ENCODE assay signal across 8 mouse cellular contexts in genomic region chr15:88732405-88733020, GRCm38 (mm10). TPM values are rescaled to one million over a fixed set of nuclear protein-coding genes. Genes with fewer than 3 reads are reported as not detected.
DNase-seq lines count a peak whose midpoint lies in the region; ATAC-seq and TF ChIP-seq lines count a peak whose summit lies in the region.

No protein-coding gene starts in this region.

- TF ChIP-seq CTCF in intestine, postnatal 0 days (IDR thresholded peaks at IDR 0.05; ENCODE audit: low read depth), result no peak

- H3K4me1 ChIP-seq in lung, embryonic 15.5 days, result peaks cover 22% of the 10 kb centered on the region
- peaks cover 26% of the 10 kb centered on the region for H3K4me1 ChIP-seq in embryonic facial prominence, embryonic 13.5 days
- H3K4me1 ChIP-seq in intestine, postnatal 0 days (replicated peaks; ENCODE audit: control insufficient read depth, insufficient read depth, low read length), result peaks cover 8% of the 10 kb centered on the region
- peaks cover 28% of the 10 kb centered on the region for H3K4me1 ChIP-seq in neural tube, embryonic 12.5 days

- peak overlapping the region; percentile 97 for H3K4me3 ChIP-seq in lung, embryonic 15.5 days
- peak overlapping the region; percentile 100 for H3K4me3 ChIP-seq in embryonic facial prominence, embryonic 13.5 days
- H3K4me3 ChIP-seq in intestine, postnatal 0 days (ENCODE audit: low read depth, low read length), result peak overlapping the region; percentile 99
- H3K4me3 ChIP-seq in neural tube, embryonic 12.5 days, result peak overlapping the region; percentile 96

- H3K9me3 ChIP-seq in lung, embryonic 15.5 days, result no peaks in the 10 kb centered on the region
- H3K9me3 ChIP-seq in embryonic facial prominence, embryonic 13.5 days, result no peaks in the 10 kb centered on the region
- no peaks in the 10 kb centered on the region for H3K9me3 ChIP-seq in intestine, postnatal 0 days (ENCODE audit: control insufficient read depth)
- H3K9me3 ChIP-seq in neural tube, embryonic 12.5 days, result no peaks in the 10 kb centered on the region

- H3K27me3 ChIP-seq in lung, embryonic 15.5 days, result no peaks in the 10 kb centered on the region
- no peaks in the 10 kb centered on the region for H3K27me3 ChIP-seq in embryonic facial prominence, embryonic 13.5 days
- H3K27me3 ChIP-seq in intestine, postnatal 0 days (replicated peaks; ENCODE audit: control insufficient read depth, insufficient read depth, low read length), result no peaks in the 10 kb centered on the region
- H3K27me3 ChIP-seq in neural tube, embryonic 12.5 days (replicated peaks), result no peaks in the 10 kb centered on the region

- no peak for ATAC-seq in lung, embryonic 15.5 days (ENCODE audit: borderline replicate concordance, extremely low read depth, low FRiP score, low TSS enrichment)
- no peak for ATAC-seq in embryonic facial prominence, embryonic 13.5 days (ENCODE audit: insufficient number of reproducible peaks, insufficient read depth, low FRiP score, low TSS enrichment, low read depth)
- peak; percentile 11; the same call in 1 of the 2 replicates for ATAC-seq in intestine, postnatal 0 days
- no peak for ATAC-seq in neural tube, embryonic 12.5 days (ENCODE audit: low FRiP score, low read depth)

- DNase-seq in lung, postnatal 14 days, result no peak
- no peak for DNase-seq in left cerebral cortex, adult 11 months (ENCODE audit: low spot score)
- DNase-seq in cerebellum, adult 9-11 months, result no peak
- DNase-seq in ovary, postnatal 10 days (ENCODE audit: low spot score), result no peak

- H3K9ac ChIP-seq in lung, embryonic 15.5 days, result peak overlapping the region; percentile 98
- peak overlapping the region; percentile 99 for H3K9ac ChIP-seq in embryonic facial prominence, embryonic 13.5 days
- H3K9ac ChIP-seq in intestine, postnatal 0 days (ENCODE audit: low read depth, low read length), result peak overlapping the region; percentile 99
- H3K9ac ChIP-seq in neural tube, embryonic 12.5 days, result peak overlapping the region; percentile 99

- WGBS in lung, embryonic 15.5 days, result 7% methylated on average over 15 of the region's 15 CpGs
- WGBS in embryonic facial prominence, embryonic 13.5 days, result 20% methylated on average over 15 of the region's 15 CpGs
- WGBS in intestine, postnatal 0 days, result 8% methylated on average over 15 of the region's 15 CpGs
- 37% methylated on average over 15 of the region's 15 CpGs for WGBS in neural tube, embryonic 12.5 days

- peak overlapping the region; percentile 58 for H3K4me2 ChIP-seq in lung, embryonic 15.5 days
- H3K4me2 ChIP-seq in embryonic facial prominence, embryonic 13.5 days, result peak overlapping the region; percentile 89
- peak overlapping the region; percentile 71 for H3K4me2 ChIP-seq in intestine, postnatal 0 days (replicated peaks; ENCODE audit: low read depth)
- H3K4me2 ChIP-seq in neural tube, embryonic 12.5 days (replicated peaks), result peak overlapping the region; percentile 97

- H3K27ac ChIP-seq in lung, embryonic 15.5 days, result no peak overlapping the region
- no peak overlapping the region for H3K27ac ChIP-seq in embryonic facial prominence, embryonic 13.5 days
- H3K27ac ChIP-seq in intestine, postnatal 0 days (ENCODE audit: low read depth, low read length), result peak overlapping the region; percentile 95
- H3K27ac ChIP-seq in neural tube, embryonic 12.5 days, result no peak overlapping the region

- peaks cover 27% of the 10 kb centered on the region for H3K36me3 ChIP-seq in lung, embryonic 15.5 days
- H3K36me3 ChIP-seq in embryonic facial prominence, embryonic 13.5 days, result peaks cover 29% of the 10 kb centered on the region
- peaks cover 23% of the 10 kb centered on the region for H3K36me3 ChIP-seq in intestine, postnatal 0 days (ENCODE audit: control insufficient read depth, insufficient read depth)
- peaks cover 29% of the 10 kb centered on the region for H3K36me3 ChIP-seq in neural tube, embryonic 12.5 days

RNA-seq across cellular contexts. Expression of gene Brd1, which starts 1.5 kb away (rescaled TPM):
- 17.5 and 19.9 TPM in 2 replicates for polyA plus RNA-seq in lung, embryonic 15.5 days (2015; fragmentation: Nextera tagmentation; extraction: Ambion mirVana)
- polyA plus RNA-seq in embryonic facial prominence, embryonic 13.5 days (2015; fragmentation: Nextera tagmentation; extraction: Ambion mirVana), result 25.5 and 30.1 TPM in 2 replicates
- 11.4 and 13.3 TPM in 2 replicates for polyA plus RNA-seq in intestine, postnatal 0 days (2015; fragmentation: Nextera tagmentation; extraction: Ambion mirVana)
- 23.3 and 24.6 TPM in 2 replicates for polyA plus RNA-seq in neural tube, embryonic 12.5 days (2016; fragmentation: Nextera tagmentation; extraction: Ambion mirVana)

RNA-seq across cellular contexts. Expression of gene Zbed4, which starts 18.9 kb away (rescaled TPM):
- polyA plus RNA-seq in lung, embryonic 15.5 days (2015; fragmentation: Nextera tagmentation; extraction: Ambion mirVana), result 15.5 and 15.7 TPM in 2 replicates
- 13.8 and 16.4 TPM in 2 replicates for polyA plus RNA-seq in embryonic facial prominence, embryonic 13.5 days (2015; fragmentation: Nextera tagmentation; extraction: Ambion mirVana)
- 4.9 and 5.1 TPM in 2 replicates for polyA plus RNA-seq in intestine, postnatal 0 days (2015; fragmentation: Nextera tagmentation; extraction: Ambion mirVana)
- polyA plus RNA-seq in neural tube, embryonic 12.5 days (2016; fragmentation: Nextera tagmentation; extraction: Ambion mirVana), result 34.2 and 36.3 TPM in 2 replicates
